Mouse (Mus musculus): ENCODE data around the gene Gm12666. TPM values are rescaled to one million over a fixed set of nuclear protein-coding genes. Genes with fewer than 3 reads are reported as not detected.
"Not testable (repeated sequence)": the region's sequence is repeated elsewhere in the genome, so short reads cannot be mapped to it uniquely, and the experiment has no call there.

Gm12666 gene
- total RNA-seq (2021), result 1 to 10 TPM; 2.1 to 2.5 TPM
- long read RNA-seq, experiment 1, result 0 reads
- long read RNA-seq, experiment 2, result 0 reads

- not testable (repeated sequence) for DNase-seq (ENCODE audit: low spot score in 2 of 2)
These were observed at the start of gene Gm12666 for GRCm38 (mm10) chr4:92191649-92192048. TSS of gene Gm12666 (minus strand) at chr4:92191749.

DNA sequence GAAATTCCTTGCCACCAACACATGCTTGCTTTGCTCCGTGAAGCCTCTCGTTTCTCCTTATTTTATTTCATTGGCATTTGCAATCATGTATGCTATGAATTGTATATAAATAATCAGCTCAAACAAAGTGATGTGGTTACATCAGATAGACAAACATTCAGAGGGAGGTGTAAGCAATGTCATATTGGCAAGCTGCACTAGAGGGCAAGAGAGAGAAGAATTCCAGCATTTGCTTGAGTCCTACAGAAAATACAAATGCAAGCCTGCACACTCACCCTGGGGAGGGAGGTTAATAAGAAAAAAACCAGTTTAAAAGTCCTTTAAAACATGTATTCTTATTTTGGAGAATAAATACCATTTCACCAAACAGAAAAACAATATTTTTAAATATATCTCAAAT is 34.8 kb upstream of the Gm12666 start:
- DNase-seq (ENCODE audit: low spot score in 2 of 2), result no peak

DNA sequence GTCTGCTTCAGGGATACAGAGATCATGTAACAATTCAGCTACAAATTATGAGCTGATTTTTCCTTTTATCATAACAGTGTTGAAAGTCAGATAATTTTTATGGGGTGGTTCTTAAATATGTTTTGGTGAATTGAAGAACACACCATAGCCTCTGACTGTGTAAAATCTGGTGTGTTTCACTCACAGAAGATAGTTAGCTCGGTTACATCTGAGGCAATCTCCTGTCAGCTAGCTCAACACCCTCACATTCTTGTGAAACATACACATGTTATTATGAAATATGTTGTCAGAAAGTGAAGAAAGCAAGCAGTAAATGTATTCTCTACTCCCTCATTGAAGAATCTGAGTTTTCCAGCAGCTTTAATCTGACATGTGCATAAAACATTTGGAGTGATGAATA is 24.7 kb upstream of the Gm12666 start:
- no peak for DNase-seq (ENCODE audit: low spot score in 2 of 2)

DNA sequence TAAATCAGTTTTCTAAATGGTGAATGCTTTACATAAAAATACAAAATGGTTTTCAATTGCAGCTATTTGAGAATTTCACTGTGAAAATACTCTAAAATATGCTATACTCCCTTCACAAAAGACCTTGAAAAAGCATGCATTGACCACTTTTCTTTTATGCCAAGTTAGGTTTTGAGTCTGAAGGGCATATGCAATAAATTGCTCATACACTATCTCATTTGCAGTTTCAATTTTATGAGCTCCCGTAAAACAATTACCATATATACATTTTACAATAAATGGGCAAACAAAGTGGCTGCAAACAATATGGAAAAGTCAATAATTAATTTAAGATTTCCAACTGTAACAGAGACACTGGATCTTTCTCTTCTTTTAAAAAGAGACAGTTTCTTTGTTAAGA is 38.9 kb downstream of the Gm12666 start:
- no peak for DNase-seq (ENCODE audit: low spot score in 2 of 2)

- DNase-seq (ENCODE audit: low spot score in 2 of 2), result no peak
These were observed 44.4 kb downstream of the Gm12666 start, which contains the start of gene Izumo3 for GRCm38 (mm10) chr4:92147134-92147533. TSS of gene Izumo3 (minus strand) at chr4:92147234.

Other genes starting within 250 kb of the Gm12666 start
- not detected for gene Izumo3, start 44.5 kb downstream of the Gm12666 start, total RNA-seq (2021)